Mouse (Mus musculus): Measurements from ENCODE around the gene Rab11fip2.

DNA sequence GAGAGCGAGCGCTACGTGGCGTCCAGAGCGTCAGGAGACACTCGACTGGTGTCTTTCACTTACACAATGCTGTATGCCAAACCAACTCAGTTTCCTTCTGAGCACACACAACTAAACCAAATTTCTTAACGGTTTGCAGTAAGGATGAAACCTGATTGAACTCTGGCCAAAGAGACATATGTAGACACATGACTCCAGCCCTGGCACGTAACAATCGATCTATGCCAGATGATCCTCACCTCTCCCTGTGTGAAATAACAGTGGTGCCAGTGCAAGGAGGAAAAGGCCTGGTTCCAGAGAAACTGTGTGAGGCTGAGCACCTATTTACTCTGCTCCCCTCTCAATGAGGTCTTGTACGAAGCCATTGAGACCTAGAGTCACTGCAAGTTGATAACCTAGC lies 11.4 kb downstream of the Rab11fip2 start:
- no peak for TF ChIP-seq POLR2A (IDR thresholded peaks at IDR 0.05; ENCODE audit: low read depth, low read length)
- no peak for TF ChIP-seq CTCF (IDR thresholded peaks at IDR 0.05; ENCODE audit: borderline replicate concordance, insufficient read depth, low read length)

Data from embryonic fibroblast, embryonic 13.5 days (primary cell).